Mouse (Mus musculus): ENCODE measurements around the gene Psmb2. TPM values are rescaled to one million over a fixed set of nuclear protein-coding genes. Genes with fewer than 3 reads are reported as not detected.

Psmb2 gene
- polyA plus RNA-seq, 1 experiment from 2014 or later = 552 TPM

DNA sequence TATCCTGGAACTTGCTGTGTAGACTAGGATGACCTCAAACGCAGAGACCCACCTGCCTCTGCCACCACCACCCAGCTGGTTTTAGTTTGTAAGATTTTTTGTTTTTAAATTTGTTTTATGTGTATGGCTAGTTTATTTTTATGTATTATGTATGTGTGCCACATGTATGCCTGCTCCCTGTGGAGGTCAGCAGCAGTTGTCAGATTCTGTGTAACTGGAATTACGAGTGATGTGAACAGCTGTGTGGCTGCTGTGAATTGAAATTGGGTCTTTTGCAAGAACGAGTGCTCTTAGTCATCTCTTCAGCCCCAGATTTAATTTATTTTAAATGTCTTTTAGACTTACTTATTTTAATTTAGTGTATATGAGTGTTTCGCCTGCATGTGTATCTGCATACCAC lies 19.5 kb downstream of the Psmb2 start:
- no peaks in the 10 kb centered on the region for H3K4me1 ChIP-seq (ENCODE audit: control insufficient read depth, insufficient read depth, low read length)
- 90% methylated on average over 4 of the region's 4 CpGs for WGBS
- no peak for ATAC-seq (ENCODE audit: low FRiP score)
- H3K27ac ChIP-seq (ENCODE audit: low read depth, low read length) = no peak overlapping the region
- peaks cover 3% of the 10 kb centered on the region for H3K36me3 ChIP-seq (ENCODE audit: control insufficient read depth, insufficient read depth, low read length)
- no peak for DNase-seq (ENCODE audit: low spot score, missing footprints)
- no peak overlapping the region for H3K9ac ChIP-seq (ENCODE audit: low read length)
- H3K4me3 ChIP-seq (ENCODE audit: low read depth, low read length) = no peak overlapping the region
- H3K4me2 ChIP-seq = no peak overlapping the region
- no peaks in the 10 kb centered on the region for H3K27me3 ChIP-seq (ENCODE audit: control insufficient read depth, insufficient read depth, low read length)
- H3K9me3 ChIP-seq (ENCODE audit: control insufficient read depth, low read length) = no peaks in the 10 kb centered on the region

DNA sequence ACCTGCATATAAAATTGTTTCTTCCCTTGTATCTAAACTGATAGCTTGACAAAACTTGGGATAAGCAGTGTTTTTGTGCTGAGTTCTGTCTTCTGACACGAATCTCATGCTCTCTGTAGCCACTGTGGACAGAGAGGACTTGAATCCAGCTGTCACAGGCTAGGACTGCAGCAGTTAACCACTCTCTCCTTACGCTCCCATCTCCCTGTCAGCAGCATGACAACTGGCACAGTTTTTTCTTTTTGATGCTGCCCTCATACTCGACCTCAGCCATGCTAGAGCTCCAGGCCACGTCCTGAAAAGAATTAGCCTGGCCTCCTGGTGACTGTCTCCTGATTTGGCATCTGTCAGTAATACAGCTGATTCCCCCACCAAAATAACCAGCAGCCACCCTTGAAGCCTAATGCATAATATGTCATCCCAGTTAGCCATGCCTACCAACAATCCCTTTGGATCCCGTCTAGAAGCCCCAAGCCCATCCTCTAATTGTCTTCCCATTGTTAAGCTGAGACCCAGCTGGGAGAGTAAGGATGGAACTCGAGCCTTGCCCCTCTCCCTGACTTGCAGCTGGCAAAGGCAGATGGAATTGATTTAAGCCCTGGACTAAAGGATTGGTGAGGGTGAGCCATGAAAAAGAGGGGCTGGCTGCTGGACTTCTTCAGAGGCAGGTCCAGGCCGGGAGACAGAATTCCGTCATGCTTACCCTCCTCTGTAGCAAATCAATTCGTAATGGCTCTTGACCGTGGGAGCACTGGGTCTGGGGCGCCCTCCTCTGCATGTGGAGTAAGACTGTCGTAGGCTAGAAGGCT lies 29.4 kb downstream of the Psmb2 start:
- Histone ChIP-seq H3K36me3 (ENCODE audit: control insufficient read depth, insufficient read depth, low read length) (peaks cover 19% of the 10 kb centered on the region), H3K27ac (ENCODE audit: low read depth, low read length) (peak overlapping the region; percentile 7; the same call in 1 of the 2 replicates), H3K9ac (ENCODE audit: low read length) (no peak overlapping the region), H3K4me3 (ENCODE audit: low read depth, low read length) (no peak overlapping the region), H3K4me1 (ENCODE audit: control insufficient read depth, insufficient read depth, low read length) (peaks cover 16% of the 10 kb centered on the region), H3K27me3 (ENCODE audit: control insufficient read depth, insufficient read depth, low read length) (no peaks in the 10 kb centered on the region), H3K4me2 (peak overlapping the region; percentile 7; the same call in 1 of the 2 replicates), H3K9me3 (ENCODE audit: control insufficient read depth, low read length) (no peaks in the 10 kb centered on the region)
- peak; percentile 94 for ATAC-seq (ENCODE audit: low FRiP score)
- WGBS = 32% methylated on average over 12 of the region's 12 CpGs
- DNase-seq (ENCODE audit: low spot score, missing footprints) = peak; percentile 92

GRCm38 (mm10) chr4:126707439-126707826 lies 30.0 kb downstream of the Psmb2 start:
- no peak for ATAC-seq (ENCODE audit: low FRiP score)
- 53% methylated on average over 5 of the region's 5 CpGs for WGBS
- no peaks in the 10 kb centered on the region for H3K27me3 ChIP-seq (ENCODE audit: control insufficient read depth, insufficient read depth, low read length)
- no peak overlapping the region for H3K4me3 ChIP-seq (ENCODE audit: low read depth, low read length)
- peaks cover 16% of the 10 kb centered on the region for H3K4me1 ChIP-seq (ENCODE audit: control insufficient read depth, insufficient read depth, low read length)
- no peaks in the 10 kb centered on the region for H3K9me3 ChIP-seq (ENCODE audit: control insufficient read depth, low read length)
- DNase-seq (ENCODE audit: low spot score, missing footprints) = peak; percentile 87
- H3K36me3 ChIP-seq (ENCODE audit: control insufficient read depth, insufficient read depth, low read length) = peaks cover 17% of the 10 kb centered on the region
- H3K9ac ChIP-seq (ENCODE audit: low read length) = no peak overlapping the region
- H3K4me2 ChIP-seq = peak overlapping the region; percentile 7; the same call in 1 of the 2 replicates
- H3K27ac ChIP-seq (ENCODE audit: low read depth, low read length) = 0 out of 2 replicates have a peak overlapping the region, but pooled peaks have one; percentile 12

DNA sequence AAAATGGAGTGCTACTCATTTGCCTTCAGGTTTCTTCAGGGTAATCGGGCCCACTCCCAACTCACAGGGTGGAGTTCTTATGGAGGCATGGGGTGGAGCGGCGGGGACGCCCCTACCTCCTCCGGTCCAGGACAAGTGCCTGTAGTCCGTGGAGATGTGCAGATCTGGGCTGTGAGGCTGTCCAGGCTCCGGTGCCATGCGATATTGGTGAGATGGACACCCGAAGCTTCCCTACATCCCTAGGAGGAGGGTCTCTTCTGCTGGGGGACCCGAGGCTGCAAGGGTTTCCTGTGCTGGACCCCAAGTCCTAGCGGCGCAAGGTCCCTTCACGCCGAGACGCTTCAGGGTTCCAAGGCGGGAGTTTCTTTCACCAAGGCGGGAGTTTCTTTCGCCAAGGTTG lies 54.7 kb downstream of the Psmb2 start:
- Histone ChIP-seq H3K4me2 (peak overlapping the region; percentile 17; the same call in 1 of the 2 replicates), H3K9ac (ENCODE audit: low read length) (no peak overlapping the region), H3K27ac (ENCODE audit: low read depth, low read length) (no peak overlapping the region), H3K27me3 (ENCODE audit: control insufficient read depth, insufficient read depth, low read length) (peaks cover 73% of the 10 kb centered on the region), H3K4me1 (ENCODE audit: control insufficient read depth, insufficient read depth, low read length) (peaks cover 9% of the 10 kb centered on the region), H3K9me3 (ENCODE audit: control insufficient read depth, low read length) (no peaks in the 10 kb centered on the region), H3K36me3 (ENCODE audit: control insufficient read depth, insufficient read depth, low read length) (no peaks in the 10 kb centered on the region), H3K4me3 (ENCODE audit: low read depth, low read length) (peak overlapping the region; percentile 4; the same call in 1 of the 2 replicates)
- DNase-seq (ENCODE audit: low spot score, missing footprints) (peak; percentile 91), ATAC-seq (ENCODE audit: low FRiP score) (no peak)
- WGBS = 3% methylated on average over 18 of the region's 18 CpGs

- ATAC-seq (ENCODE audit: low FRiP score) = no peak
- WGBS = 4% methylated on average over 26 of the region's 26 CpGs
- Histone ChIP-seq H3K27me3 (ENCODE audit: control insufficient read depth, insufficient read depth, low read length) (peaks cover 80% of the 10 kb centered on the region), H3K9me3 (ENCODE audit: control insufficient read depth, low read length) (no peaks in the 10 kb centered on the region), H3K27ac (ENCODE audit: low read depth, low read length) (no peak overlapping the region), H3K4me3 (ENCODE audit: low read depth, low read length) (peak overlapping the region; percentile 4; the same call in 1 of the 2 replicates), H3K36me3 (ENCODE audit: control insufficient read depth, insufficient read depth, low read length) (no peaks in the 10 kb centered on the region), H3K9ac (ENCODE audit: low read length) (no peak overlapping the region), H3K4me1 (ENCODE audit: control insufficient read depth, insufficient read depth, low read length) (peaks cover 9% of the 10 kb centered on the region), H3K4me2 (peak overlapping the region; percentile 17)
- DNase-seq (ENCODE audit: low spot score, missing footprints) = peak; percentile 94
These were observed 55.3 kb downstream of the Psmb2 start for GRCm38 (mm10) chr4:126732531-126733380.

DNA sequence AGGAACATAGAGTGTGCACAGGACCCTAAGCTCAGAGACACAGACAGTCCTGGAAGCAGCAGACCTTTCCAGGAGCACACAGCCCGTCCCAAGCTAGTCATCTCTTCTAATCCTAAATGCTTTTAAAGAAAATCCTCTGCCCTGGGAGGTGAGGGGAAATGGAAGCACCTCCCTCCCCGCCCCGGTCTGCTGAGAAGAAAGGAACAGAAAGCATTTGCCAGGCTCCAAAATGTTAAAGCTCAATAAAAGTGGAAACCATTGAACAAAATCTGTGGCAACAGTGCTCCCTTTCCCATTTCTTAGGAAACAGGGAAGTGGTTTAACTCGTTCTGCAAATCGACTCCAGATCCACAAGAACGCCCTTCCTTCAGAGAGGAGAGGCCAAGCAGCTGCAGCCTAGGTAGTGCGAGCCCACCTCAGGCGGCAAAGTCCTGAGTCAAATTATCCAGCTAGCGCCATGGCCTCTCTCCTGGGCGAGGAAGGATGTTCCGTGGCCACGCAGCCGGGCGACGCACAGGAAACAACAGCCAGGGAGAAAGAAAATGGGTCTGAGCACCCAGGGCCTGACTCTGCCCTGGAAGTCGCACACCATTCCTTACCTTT lies 56.7 kb downstream of the Psmb2 start:
- ATAC-seq (ENCODE audit: low FRiP score) = no peak
- peaks cover 93% of the 10 kb centered on the region for H3K27me3 ChIP-seq (ENCODE audit: control insufficient read depth, insufficient read depth, low read length)
- H3K9me3 ChIP-seq (ENCODE audit: control insufficient read depth, low read length) = no peaks in the 10 kb centered on the region
- H3K4me1 ChIP-seq (ENCODE audit: control insufficient read depth, insufficient read depth, low read length) = peaks cover 9% of the 10 kb centered on the region
- peak; percentile 93 for DNase-seq (ENCODE audit: low spot score, missing footprints)
- H3K4me2 ChIP-seq = no peak overlapping the region; the same call in 1 of the 2 replicates
- no peak overlapping the region for H3K27ac ChIP-seq (ENCODE audit: low read depth, low read length)
- H3K9ac ChIP-seq (ENCODE audit: low read length) = no peak overlapping the region
- peak overlapping the region; percentile 32 for H3K4me3 ChIP-seq (ENCODE audit: low read depth, low read length)
- no peaks in the 10 kb centered on the region for H3K36me3 ChIP-seq (ENCODE audit: control insufficient read depth, insufficient read depth, low read length)
- 2% methylated on average over 16 of the region's 16 CpGs for WGBS

DNA sequence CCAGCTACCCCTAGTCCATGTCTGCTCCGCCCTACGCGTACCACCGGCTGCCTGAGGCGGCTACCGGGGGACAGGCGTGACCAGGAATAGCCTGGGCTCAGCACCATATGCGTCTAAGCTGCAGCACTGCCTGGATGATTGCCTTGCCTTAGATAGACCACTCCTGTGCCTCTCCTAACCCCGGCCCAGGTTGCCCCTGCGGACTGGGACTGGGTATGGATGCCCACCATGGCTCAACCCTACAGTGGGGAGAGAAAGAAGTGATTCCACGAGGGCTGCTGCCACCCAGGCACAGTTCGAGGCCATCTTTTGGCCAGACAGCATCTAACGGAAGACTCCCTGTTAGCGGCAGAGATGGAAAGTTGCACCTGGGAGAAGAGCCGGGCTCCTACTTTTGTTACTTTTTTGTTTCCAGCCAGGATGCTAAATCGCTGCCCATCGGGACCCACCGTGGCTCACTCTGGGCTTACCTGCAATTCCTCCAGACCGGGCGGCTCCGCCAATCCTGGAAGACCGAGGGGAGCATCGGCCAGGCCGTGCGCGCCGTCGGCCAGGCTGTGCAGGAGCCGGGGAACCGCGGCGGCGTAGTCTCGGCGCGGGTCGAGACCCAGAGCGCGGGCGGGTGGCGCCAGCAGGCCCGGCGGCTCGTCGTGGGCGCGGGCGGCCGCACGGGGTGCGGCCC lies 57.4 kb downstream of the Psmb2 start:
- DNase-seq (ENCODE audit: low spot score, missing footprints) = peak; percentile 96
- 3% methylated on average over 51 of the region's 51 CpGs for WGBS
- Histone ChIP-seq H3K27me3 (ENCODE audit: control insufficient read depth, insufficient read depth, low read length) (peaks cover 95% of the 10 kb centered on the region), H3K4me3 (ENCODE audit: low read depth, low read length) (peak overlapping the region; percentile 32), H3K9me3 (ENCODE audit: control insufficient read depth, low read length) (no peaks in the 10 kb centered on the region), H3K4me1 (ENCODE audit: control insufficient read depth, insufficient read depth, low read length) (peaks cover 9% of the 10 kb centered on the region), H3K9ac (ENCODE audit: low read length) (peak overlapping the region; percentile 16; the same call in 1 of the 2 replicates), H3K27ac (ENCODE audit: low read depth, low read length) (no peak overlapping the region), H3K4me2 (no peak overlapping the region), H3K36me3 (ENCODE audit: control insufficient read depth, insufficient read depth, low read length) (no peaks in the 10 kb centered on the region)
- ATAC-seq (ENCODE audit: low FRiP score) = no peak

DNA sequence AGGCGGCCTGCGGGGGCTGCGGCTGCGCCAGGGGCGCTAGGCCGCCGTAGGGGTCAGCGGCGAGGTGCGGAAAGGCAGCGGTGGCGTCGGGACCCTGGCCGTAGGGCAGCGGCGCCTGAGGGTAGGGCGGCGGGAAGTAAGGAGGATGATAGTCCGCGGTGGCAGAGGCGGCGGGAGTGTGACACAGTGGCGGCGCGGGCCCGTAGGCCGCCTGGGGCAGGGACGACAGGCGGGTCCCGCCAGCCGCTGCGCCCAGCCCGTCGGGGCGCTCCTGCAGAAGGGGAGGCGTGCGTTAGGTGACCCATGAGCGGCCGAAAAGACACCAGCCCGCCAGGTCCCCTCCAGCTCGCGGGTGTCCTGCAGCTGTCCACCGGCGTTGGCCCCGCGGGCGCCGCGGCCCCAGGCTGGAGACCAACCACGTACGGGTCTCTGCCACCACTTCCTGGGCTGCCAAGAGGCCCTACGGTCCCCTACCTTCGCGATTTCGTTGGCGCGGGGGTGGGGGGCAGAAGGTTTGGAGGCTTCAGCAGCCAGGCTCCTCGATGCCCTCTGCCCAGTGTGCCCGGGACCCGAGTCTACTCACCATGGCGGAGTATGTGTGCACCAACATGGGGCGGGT lies 58.1 kb downstream of the Psmb2 start:
- Histone ChIP-seq H3K27me3 (ENCODE audit: control insufficient read depth, insufficient read depth, low read length) (peaks cover 98% of the 10 kb centered on the region), H3K27ac (ENCODE audit: low read depth, low read length) (no peak overlapping the region), H3K9ac (ENCODE audit: low read length) (peak overlapping the region; percentile 16; the same call in 1 of the 2 replicates), H3K4me1 (ENCODE audit: control insufficient read depth, insufficient read depth, low read length) (peaks cover 9% of the 10 kb centered on the region), H3K36me3 (ENCODE audit: control insufficient read depth, insufficient read depth, low read length) (no peaks in the 10 kb centered on the region), H3K4me2 (peak overlapping the region; percentile 26; the same call in 1 of the 2 replicates), H3K9me3 (ENCODE audit: control insufficient read depth, low read length) (no peaks in the 10 kb centered on the region), H3K4me3 (ENCODE audit: low read depth, low read length) (peak overlapping the region; percentile 32)
- ATAC-seq (ENCODE audit: low FRiP score) (peak; percentile 28; the same call in 1 of the 2 replicates), DNase-seq (ENCODE audit: low spot score, missing footprints) (no peak)
- WGBS = 2% methylated on average over 53 of the region's 62 CpGs
